Mouse (Mus musculus) hindbrain, embryonic 13.5 days (tissue): ENCODE measurements around the gene Heg1. TPM values are rescaled to one million over a fixed set of nuclear protein-coding genes. Genes with fewer than 3 reads are reported as not detected.
A peak's percentile ranks its signal among the peaks of the same experiment; 100 is the strongest.

ENCODE experiments used
- ATAC-seq: fragments of 200-750 bp; cut with Nextera tagmentation; 2 replicates; pipeline ENCODE4 v1.8.0; 2017; ENCODE audit warnings: moderate TSS enrichment; ENCODE audit not compliant: low FRiP score
- H3K27ac ChIP-seq: fragments of 300-500 bp; sonication (generic); 2 replicates; pipeline ENCODE4 v1.5.1; 2015; ENCODE audit warnings: inconsistent platforms, mild to moderate bottlenecking, moderate library complexity
- H3K27me3 ChIP-seq: fragments of 300-500 bp; sonication (generic); 2 replicates; pipeline ENCODE4 v1.6.1; 2015; ENCODE audit warnings: mild to moderate bottlenecking, inconsistent platforms
- H3K36me3 ChIP-seq: fragments of 300-500 bp; sonication (generic); 2 replicates; pipeline ENCODE4 v1.6.1; 2015; ENCODE audit warnings: mild to moderate bottlenecking, inconsistent platforms
- H3K4me1 ChIP-seq: fragments of 300-500 bp; sonication (generic); replicated peaks from 2 replicates; pipeline ENCODE4 v1.6.1; 2015; ENCODE audit warnings: inconsistent platforms
- H3K4me2 ChIP-seq: fragments of 300-500 bp; sonication (generic); 2 replicates; pipeline ENCODE4 v1.6.1; 2015; ENCODE audit warnings: inconsistent platforms, mild to moderate bottlenecking, moderate library complexity
- H3K4me3 ChIP-seq: fragments of 300-500 bp; sonication (generic); 2 replicates; pipeline ENCODE4 v1.5.1; 2015; ENCODE audit warnings: mild to moderate bottlenecking, inconsistent platforms
- H3K9ac ChIP-seq: fragments of 300-500 bp; sonication (generic); 2 replicates; pipeline ENCODE4 v1.6.1; 2015; ENCODE audit warnings: mild to moderate bottlenecking, inconsistent platforms
- H3K9me3 ChIP-seq: fragments of 300-500 bp; sonication (generic); 2 replicates; pipeline ENCODE4 v1.6.1; 2016; ENCODE audit warnings: inconsistent platforms
- WGBS: fragments of 180-500 bp; shearing (Covaris S2); methylation state at CpG from one replicate; pipeline ENCODE4 v1.1.7; 2015; 5-methylcytosine and 5-hydroxymethylcytosine counted together
- polyA plus RNA-seq: library from polyadenylated mRNA; unstranded; fragments of >200 nt; fragmentation: Nextera tagmentation; extraction: Ambion mirVana; gene quantifications from 2 replicates; pipeline ENCODE4 v1.2.1, GENCODE M21; 2015

Gene Heg1
- polyA plus RNA-seq, 1 experiment from 2014 or later: 10.2 TPM

DNA sequence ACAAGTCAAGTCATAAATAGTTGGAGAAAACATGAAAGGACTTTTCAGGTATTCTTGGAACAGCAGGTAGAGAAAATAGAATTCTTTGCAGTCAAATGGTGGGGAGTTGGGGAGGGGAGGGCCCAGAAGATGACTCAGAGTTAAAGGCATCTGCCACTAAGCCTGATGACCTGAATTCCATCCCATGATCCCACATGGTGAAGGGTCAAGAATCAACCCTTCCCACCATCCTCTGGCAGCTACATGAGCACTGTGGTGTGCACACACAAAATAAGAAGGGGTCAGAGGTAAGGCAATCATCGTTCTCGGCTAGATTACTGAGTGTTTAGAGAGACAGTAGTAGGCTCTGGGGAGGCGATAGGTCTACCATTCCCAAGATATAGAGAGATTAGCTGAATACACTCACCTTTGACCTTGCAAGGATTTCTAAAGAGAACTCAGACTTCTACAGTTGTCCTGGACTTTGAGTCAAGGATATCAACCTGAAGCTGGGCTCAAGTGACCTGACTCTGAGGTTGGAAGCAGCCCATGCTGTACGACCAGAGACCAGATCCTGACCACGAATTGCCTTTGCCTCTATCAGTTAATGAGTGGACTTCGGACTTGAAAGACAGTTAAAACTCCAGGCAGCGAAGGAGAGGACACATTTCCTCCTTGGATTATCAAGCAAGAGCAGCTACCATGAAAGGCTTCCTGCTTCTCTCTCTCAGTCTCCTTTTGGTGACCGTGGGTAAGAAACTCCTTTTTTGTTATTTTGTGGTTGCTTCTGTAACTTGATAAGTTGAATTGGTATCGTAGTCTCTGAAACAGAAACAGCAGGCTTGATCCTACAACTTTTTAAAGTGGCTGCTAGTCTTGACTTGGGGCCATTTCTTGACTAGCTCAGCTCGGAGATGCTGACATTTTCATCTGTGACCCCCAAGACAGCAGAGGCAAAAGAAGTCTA lies 109.9 kb downstream of the Heg1 start, which contains the start of gene Muc13:
Muc13 (plus strand) TSS at position 192 of the 946 bp plus-strand sequence.
- H3K9me3 ChIP-seq: no peaks in the 10 kb centered on the region
- no peaks in the 10 kb centered on the region for H3K36me3 ChIP-seq
- no peak for ATAC-seq
- no peak within 1 kb of the TSS for H3K9ac ChIP-seq
- H3K27ac ChIP-seq: no peak within 1 kb of the TSS
- no peaks in the 10 kb centered on the region for H3K27me3 ChIP-seq
- no peak within 1 kb of the TSS for H3K4me2 ChIP-seq
- no peaks in the 10 kb centered on the region for H3K4me1 ChIP-seq
- no peak within 1 kb of the TSS for H3K4me3 ChIP-seq
- 93% methylated on average over 10 of the region's 10 CpGs for WGBS

DNA sequence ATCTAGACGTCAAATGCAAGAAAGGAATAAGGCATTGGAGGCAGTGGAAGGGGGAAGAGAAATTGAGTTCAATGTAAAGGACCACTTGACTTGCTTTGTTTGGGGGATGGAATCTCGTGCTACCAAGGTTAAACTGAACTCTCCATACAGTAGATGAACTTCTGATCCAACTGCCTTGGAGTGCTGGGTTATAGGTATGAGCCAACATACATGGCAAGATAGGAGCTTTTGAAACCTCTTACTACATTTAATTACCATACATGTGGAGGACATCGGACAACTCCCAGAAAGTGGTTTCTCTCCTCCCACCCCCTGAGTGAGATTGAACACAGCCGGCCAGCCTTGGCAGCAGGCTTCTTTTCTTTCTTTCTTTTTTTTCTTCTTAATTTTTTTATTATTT lies 110.9 kb downstream of the Heg1 start:
- H3K27ac ChIP-seq: no peak overlapping the region
- 85% methylated on average over 4 of the region's 4 CpGs for WGBS
- H3K36me3 ChIP-seq: no peaks in the 10 kb centered on the region
- H3K9ac ChIP-seq: no peak overlapping the region
- no peak for ATAC-seq
- no peaks in the 10 kb centered on the region for H3K4me1 ChIP-seq
- no peaks in the 10 kb centered on the region for H3K27me3 ChIP-seq
- no peak overlapping the region for H3K4me3 ChIP-seq
- H3K4me2 ChIP-seq: no peak overlapping the region
- H3K9me3 ChIP-seq: no peaks in the 10 kb centered on the region

DNA sequence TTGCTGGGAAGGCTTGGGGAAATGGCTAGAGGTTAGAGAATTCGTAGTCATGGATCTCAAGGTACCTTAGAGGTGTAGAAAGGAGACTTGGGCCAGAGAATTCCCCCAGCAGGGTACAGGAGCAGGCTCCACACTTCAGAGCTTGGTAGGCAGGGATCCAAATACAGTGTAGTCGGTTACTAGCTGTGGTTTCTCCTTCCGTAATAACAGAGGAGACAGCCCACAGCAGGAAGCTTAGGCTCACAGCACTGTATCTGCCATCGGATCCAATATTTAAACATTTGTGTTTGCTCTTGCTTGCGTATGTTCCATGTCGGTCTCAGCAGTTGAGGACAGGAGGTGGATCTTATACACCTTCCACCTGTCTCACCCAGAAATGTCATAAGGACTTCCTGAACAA lies 111.7 kb downstream of the Heg1 start:
- WGBS: 89% methylated on average over 6 of the region's 6 CpGs

DNA sequence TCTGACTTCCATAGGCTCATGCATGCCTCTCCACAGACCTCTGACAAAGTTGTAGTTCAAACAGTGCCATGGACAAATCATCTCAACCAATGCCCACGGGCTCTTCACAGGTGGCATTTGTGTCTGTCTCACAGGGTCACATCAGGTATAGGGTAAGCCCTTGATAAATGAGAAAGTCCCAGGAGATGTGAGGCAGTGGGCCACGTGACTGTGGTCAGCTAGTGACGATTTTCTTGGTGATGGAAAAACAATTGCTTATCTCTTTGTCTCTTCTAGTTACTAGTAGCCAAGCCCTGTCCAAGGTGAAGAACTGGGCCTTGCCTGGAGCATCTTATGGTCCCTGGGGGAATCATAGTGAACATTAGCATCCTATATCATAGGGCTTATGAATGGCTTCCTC lies 112.6 kb downstream of the Heg1 start:
- no peaks in the 10 kb centered on the region for H3K27me3 ChIP-seq
- H3K9me3 ChIP-seq: no peaks in the 10 kb centered on the region
- no peak for ATAC-seq
- no peak overlapping the region for H3K27ac ChIP-seq
- H3K36me3 ChIP-seq: no peaks in the 10 kb centered on the region
- no peaks in the 10 kb centered on the region for H3K4me1 ChIP-seq
- no peak overlapping the region for H3K4me2 ChIP-seq
- H3K9ac ChIP-seq: no peak overlapping the region
- H3K4me3 ChIP-seq: no peak overlapping the region
- 96% methylated on average over 3 of the region's 3 CpGs for WGBS

More for the DNA sequence above, 111.7 kb downstream of the Heg1 start:
- H3K9ac ChIP-seq: no peak overlapping the region
- no peak for ATAC-seq
- no peaks in the 10 kb centered on the region for H3K9me3 ChIP-seq
- no peak overlapping the region for H3K4me2 ChIP-seq
- no peak overlapping the region for H3K27ac ChIP-seq
- H3K4me3 ChIP-seq: no peak overlapping the region
- H3K27me3 ChIP-seq: no peaks in the 10 kb centered on the region
- no peaks in the 10 kb centered on the region for H3K36me3 ChIP-seq
- H3K4me1 ChIP-seq: no peaks in the 10 kb centered on the region

DNA sequence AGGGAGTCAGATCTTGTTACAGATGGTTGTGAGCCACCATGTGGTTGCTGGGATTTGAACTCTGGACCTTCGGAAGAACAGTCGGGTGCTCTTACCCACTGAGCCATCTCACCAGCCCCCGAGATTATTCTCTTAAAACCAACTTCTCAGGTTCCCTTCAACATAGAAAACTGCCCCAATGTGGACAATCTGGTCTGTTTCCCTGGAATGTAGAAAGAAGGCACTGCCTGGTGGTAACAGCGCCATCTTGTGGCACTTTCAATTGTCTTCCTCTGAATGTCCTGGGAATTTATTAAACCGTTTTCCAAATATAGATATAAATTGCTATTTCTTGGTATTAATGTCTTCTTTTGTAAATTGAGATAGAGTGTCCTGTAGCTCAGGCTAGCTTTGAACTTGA lies 113.7 kb downstream of the Heg1 start:
- no peaks in the 10 kb centered on the region for H3K9me3 ChIP-seq
- WGBS: 48% methylated on average over 5 of the region's 5 CpGs
- no peaks in the 10 kb centered on the region for H3K4me1 ChIP-seq
- H3K27ac ChIP-seq: no peak overlapping the region
- no peak overlapping the region for H3K9ac ChIP-seq
- no peak overlapping the region for H3K4me3 ChIP-seq
- H3K27me3 ChIP-seq: no peaks in the 10 kb centered on the region
- H3K36me3 ChIP-seq: no peaks in the 10 kb centered on the region
- H3K4me2 ChIP-seq: no peak overlapping the region
- ATAC-seq: no peak

DNA sequence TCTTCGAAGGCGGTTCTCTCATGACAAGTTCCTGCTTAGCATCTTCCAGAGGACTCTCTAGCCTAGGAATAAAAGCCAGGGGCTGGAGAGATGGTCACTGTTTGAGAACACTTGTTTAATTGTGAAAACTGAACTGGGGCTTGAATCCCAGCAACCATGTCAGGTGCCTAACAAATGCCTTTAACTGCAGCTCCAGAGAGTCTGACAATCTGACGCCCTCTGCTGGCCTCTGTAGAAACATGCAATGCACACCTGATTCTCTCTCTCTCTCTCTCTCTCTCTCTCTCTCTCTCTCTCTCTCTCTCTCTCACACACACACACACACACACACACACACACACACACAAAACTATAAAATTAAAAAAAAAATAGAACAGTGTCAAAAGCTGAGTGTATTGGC lies 125.8 kb downstream of the Heg1 start:
- no peak overlapping the region for H3K4me2 ChIP-seq
- H3K27me3 ChIP-seq: no peaks in the 10 kb centered on the region
- no peak for ATAC-seq
- 81% methylated on average over 3 of the region's 3 CpGs for WGBS
- H3K9ac ChIP-seq: no peak overlapping the region
- H3K4me3 ChIP-seq: no peak overlapping the region
- H3K9me3 ChIP-seq: no peaks in the 10 kb centered on the region
- H3K27ac ChIP-seq: no peak overlapping the region
- no peaks in the 10 kb centered on the region for H3K36me3 ChIP-seq
- no peaks in the 10 kb centered on the region for H3K4me1 ChIP-seq

DNA sequence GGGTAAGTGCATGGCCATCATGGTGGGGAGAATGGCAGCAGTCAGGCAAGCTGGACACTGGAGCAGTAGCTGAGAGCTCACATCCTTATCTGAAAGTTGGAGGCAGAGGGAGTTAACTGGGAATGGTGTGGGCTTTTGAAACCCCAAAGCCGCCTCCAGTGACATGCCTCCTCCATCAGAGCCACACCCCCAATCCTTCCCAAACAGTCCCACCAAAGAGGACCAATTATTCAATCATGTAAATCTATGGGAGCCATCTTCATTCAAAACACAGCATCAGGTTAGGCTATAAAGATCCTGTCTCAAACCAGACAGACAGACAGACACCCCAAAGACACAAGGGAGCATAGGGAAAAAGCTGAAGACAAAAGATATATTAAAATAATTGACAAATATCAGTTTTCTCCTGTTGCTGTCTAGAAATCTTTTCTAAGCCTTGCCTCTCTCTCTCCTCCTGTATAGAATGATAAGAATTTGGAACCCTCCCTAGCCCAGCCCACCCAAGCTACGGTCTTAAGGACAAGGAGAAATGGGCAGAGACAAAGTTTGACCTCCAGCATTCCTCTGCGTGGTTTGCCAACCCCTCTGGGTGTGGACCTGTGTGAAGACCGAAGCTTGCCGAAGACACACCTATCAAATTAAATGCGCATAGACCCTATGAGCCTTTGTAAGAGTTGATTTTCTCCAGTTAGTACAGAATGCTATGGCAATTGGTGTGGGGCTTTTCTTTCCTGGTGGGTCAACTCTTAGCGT lies 134.4 kb downstream of the Heg1 start:
- H3K27me3 ChIP-seq: peaks cover 4% of the 10 kb centered on the region; the same call in 1 of the 2 replicates
- H3K27ac ChIP-seq: no peak overlapping the region
- H3K4me1 ChIP-seq: no peaks in the 10 kb centered on the region
- H3K4me2 ChIP-seq: no peak overlapping the region
- WGBS: 92% methylated on average over 7 of the region's 7 CpGs
- H3K36me3 ChIP-seq: no peaks in the 10 kb centered on the region
- no peak overlapping the region for H3K9ac ChIP-seq
- ATAC-seq: no peak
- H3K9me3 ChIP-seq: no peaks in the 10 kb centered on the region
- no peak overlapping the region for H3K4me3 ChIP-seq

DNA sequence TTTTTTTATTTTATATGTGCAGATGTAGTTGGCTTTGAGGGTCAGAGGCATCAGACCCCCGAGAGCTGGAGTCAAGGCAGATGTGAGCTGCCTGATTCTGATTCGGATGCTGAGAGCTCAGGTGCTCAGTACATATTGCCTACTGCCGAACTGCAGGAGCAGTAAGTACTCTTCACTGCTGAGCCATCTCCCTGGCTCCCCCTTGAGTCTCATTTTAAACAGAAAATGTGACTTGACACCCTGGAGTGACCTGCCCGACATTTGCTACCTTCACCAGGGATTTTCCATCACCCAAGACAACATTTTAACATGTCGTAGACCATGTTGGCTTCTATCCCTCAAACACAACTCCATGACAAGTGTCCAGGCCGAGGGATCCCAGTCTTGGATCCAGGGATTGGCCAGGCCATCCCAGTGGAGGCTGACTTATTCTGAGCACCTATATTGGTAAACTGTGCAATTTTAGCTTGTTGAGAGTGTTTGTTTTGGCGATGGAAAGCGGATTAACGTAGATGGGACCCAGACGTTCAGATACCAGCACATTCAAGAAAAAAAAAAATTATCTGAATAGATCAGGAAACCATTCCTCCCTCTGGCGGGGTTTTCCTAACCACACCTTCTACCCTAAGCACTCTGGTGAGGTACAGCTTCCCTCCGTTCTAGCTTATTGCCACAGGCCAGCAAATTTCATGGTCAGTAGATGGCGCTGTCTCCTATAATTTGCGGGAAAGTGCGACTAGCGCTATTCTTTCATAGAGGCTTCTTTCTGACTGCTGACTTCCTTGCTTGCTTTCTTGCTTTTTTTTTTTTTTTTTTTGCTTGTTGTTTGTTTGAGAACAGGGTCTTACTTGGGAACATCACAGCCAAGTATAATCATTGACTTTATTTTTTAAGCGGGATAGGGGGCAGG lies 136.4 kb downstream of the Heg1 start:
- Histone ChIP-seq H3K4me2 (no peak overlapping the region), H3K27ac (no peak overlapping the region), H3K4me3 (no peak overlapping the region), H3K4me1 (no peaks in the 10 kb centered on the region), H3K9me3 (no peaks in the 10 kb centered on the region), H3K9ac (0 out of 2 replicates have a peak overlapping the region, but pooled peaks have one; percentile 19), H3K27me3 (peaks cover 4% of the 10 kb centered on the region; the same call in 1 of the 2 replicates), H3K36me3 (no peaks in the 10 kb centered on the region)
- no peak for ATAC-seq
- WGBS: 22% methylated on average over 17 of the region's 17 CpGs

Other genes starting within 250 kb of the Heg1 start
- 0.62 and 0.75 TPM in 2 replicates for gene Slc12a8, start 167.0 kb upstream of the Heg1 start, polyA plus RNA-seq
- not detected in 2 replicates for gene Muc13, start 109.7 kb downstream of the Heg1 start, polyA plus RNA-seq
- gene Itgb5, start 145.3 kb downstream of the Heg1 start, polyA plus RNA-seq: 9.7 and 11.0 TPM in 2 replicates